Mouse (Mus musculus): ENCODE measurements around the gene Nkx1-2.

Nkx1-2 gene

GRCm38 (mm10) chr7:132600926-132601325 is 1.5 kb upstream of the Nkx1-2 start:
- DNase-seq: no peak

GRCm38 (mm10) chr7:132600026-132600425 is 589 bp upstream of the Nkx1-2 start:
- DNase-seq: no peak

- DNase-seq: no peak
These were observed 2.0 kb downstream of the Nkx1-2 start for GRCm38 (mm10) chr7:132597251-132598041.

- DNase-seq: no peak
These were observed 2.7 kb downstream of the Nkx1-2 start for GRCm38 (mm10) chr7:132596557-132597250.

GRCm38 (mm10) chr7:132595787-132596186 is 3.6 kb downstream of the Nkx1-2 start:
- DNase-seq: no peak

GRCm38 (mm10) chr7:132594325-132594724 is 5.1 kb downstream of the Nkx1-2 start:
- no peak for DNase-seq

GRCm38 (mm10) chr7:132593762-132594161 is 5.7 kb downstream of the Nkx1-2 start:
- DNase-seq: no peak

GRCm38 (mm10) chr7:132589610-132590009 is 9.8 kb downstream of the Nkx1-2 start:
- no peak for DNase-seq

- DNase-seq: no peak
These were observed 12.3 kb downstream of the Nkx1-2 start for GRCm38 (mm10) chr7:132587167-132587566.

GRCm38 (mm10) chr7:132585695-132586491 is 13.5 kb downstream of the Nkx1-2 start:
- no peak for DNase-seq

GRCm38 (mm10) chr7:132581441-132581840 is 18.0 kb downstream of the Nkx1-2 start:
- DNase-seq: no peak

- no peak for DNase-seq
These were observed 18.9 kb downstream of the Nkx1-2 start for GRCm38 (mm10) chr7:132580511-132580910.

- no peak for DNase-seq
These were observed 22.5 kb downstream of the Nkx1-2 start for GRCm38 (mm10) chr7:132576891-132577290.

GRCm38 (mm10) chr7:132576116-132576650 is 23.3 kb downstream of the Nkx1-2 start, which contains the start of gene Oat:
Gene Oat (minus strand): TSS chr7:132576398.
- peak; percentile 100 for DNase-seq

GRCm38 (mm10) chr7:132575623-132576022 is 23.8 kb downstream of the Nkx1-2 start:
- DNase-seq: peak; percentile 99

- no peak for DNase-seq
These were observed 24.8 kb downstream of the Nkx1-2 start for GRCm38 (mm10) chr7:132574646-132575045.

- DNase-seq: peak; percentile 80
These were observed 26.2 kb downstream of the Nkx1-2 start for GRCm38 (mm10) chr7:132573205-132573604.

GRCm38 (mm10) chr7:132572738-132573137 is 26.7 kb downstream of the Nkx1-2 start:
- DNase-seq: no peak

GRCm38 (mm10) chr7:132571481-132571880 is 28.0 kb downstream of the Nkx1-2 start:
- DNase-seq: no peak

- DNase-seq: peak; percentile 97
These were observed 29.4 kb downstream of the Nkx1-2 start for GRCm38 (mm10) chr7:132570071-132570470.

GRCm38 (mm10) chr7:132568817-132569216 is 30.6 kb downstream of the Nkx1-2 start:
- peak; percentile 97 for DNase-seq

- no peak for DNase-seq
These were observed 33.6 kb downstream of the Nkx1-2 start for GRCm38 (mm10) chr7:132565831-132566230.

Data from heart, adult 11 months (tissue).